Mouse (Mus musculus) spleen, adult 18-20 months (tissue): ENCODE results near the gene Efcc1.
"Not testable (repeated sequence)": the region's sequence is repeated elsewhere in the genome, so short reads cannot be mapped to it uniquely, and the experiment has no call there.

Source experiments
- DNase-seq, 2 experiments: peaks; one replicate each; pipeline ENCODE4 v3.0.0; 2022; ENCODE audit warnings: mixed read lengths in 2 of 2

The Efcc1 gene

GRCm38 (mm10) chr6:87744632-87745031, 14.0 kb downstream of the Efcc1 start:
- no peak for DNase-seq

- no peak for DNase-seq
These were observed 14.6 kb downstream of the Efcc1 start for GRCm38 (mm10) chr6:87745301-87745700.

- DNase-seq: no peak
These were observed 15.4 kb downstream of the Efcc1 start for GRCm38 (mm10) chr6:87746059-87746458.

GRCm38 (mm10) chr6:87746849-87747248, 16.2 kb downstream of the Efcc1 start:
- DNase-seq: no peak

DNA sequence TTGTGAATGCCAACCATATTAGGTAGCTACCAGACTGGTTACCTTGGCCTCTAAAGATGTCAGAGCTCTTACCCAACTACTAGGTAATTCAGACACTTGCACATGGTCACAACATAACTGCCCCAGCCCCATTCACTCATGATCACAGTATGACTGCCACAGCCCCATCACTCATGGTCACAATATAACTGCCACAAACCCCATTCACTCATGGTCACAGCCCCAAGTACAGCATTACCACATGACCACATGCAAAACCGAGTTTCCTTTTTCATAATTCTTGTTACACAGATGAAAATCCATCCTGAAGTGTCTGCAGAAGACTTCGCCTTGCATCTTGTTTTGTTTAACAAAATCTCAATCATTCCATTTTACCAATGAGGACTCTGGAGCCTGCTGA, 17.4 kb downstream of the Efcc1 start:
- DNase-seq: no peak

DNA sequence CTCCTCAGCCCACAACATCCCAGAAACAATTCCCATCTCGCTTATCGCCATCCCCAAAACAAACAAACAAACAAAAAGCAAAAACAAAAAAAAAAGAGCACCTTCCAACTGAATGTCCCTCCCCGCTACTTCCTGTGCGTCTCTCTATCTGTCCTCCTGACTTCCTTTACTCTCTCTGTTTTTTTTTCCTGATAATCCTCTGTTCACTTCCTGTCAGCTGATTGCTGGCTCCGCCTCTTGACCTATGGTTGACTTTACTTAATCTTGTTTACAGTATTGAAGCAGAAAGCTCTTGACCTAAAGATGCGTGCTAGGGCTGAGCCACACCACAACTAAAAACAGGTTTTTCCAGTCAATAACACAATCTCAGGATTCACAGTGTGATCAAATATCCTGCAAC, 17.9 kb downstream of the Efcc1 start:
- DNase-seq: no peak

- DNase-seq: no peak
These were observed 19.7 kb downstream of the Efcc1 start for GRCm38 (mm10) chr6:87750184-87750910.

- no peak for DNase-seq
These were observed 20.9 kb downstream of the Efcc1 start for GRCm38 (mm10) chr6:87751574-87751973.

DNA sequence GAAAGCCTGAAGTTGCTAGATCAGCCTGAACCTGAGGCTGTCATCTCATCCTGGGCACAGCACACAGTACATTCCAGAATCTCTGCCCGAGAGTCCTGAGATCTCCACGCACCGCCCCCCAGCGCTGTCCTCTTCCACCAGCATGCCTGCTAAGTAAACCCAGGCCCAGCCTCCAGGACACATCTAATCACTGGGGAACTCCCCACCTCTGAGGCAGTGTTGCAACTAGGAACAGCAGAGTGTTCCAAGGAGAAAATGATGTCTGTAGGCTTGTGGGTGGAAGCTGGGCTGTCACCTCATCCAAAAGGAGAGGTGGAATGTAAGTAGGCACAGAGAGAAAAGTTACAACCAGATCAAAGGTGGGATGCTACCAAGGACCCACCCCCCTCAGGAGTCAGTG, 24.5 kb downstream of the Efcc1 start:
- DNase-seq: no peak

GRCm38 (mm10) chr6:87756896-87757295, 26.2 kb downstream of the Efcc1 start:
- DNase-seq: no peak

DNA sequence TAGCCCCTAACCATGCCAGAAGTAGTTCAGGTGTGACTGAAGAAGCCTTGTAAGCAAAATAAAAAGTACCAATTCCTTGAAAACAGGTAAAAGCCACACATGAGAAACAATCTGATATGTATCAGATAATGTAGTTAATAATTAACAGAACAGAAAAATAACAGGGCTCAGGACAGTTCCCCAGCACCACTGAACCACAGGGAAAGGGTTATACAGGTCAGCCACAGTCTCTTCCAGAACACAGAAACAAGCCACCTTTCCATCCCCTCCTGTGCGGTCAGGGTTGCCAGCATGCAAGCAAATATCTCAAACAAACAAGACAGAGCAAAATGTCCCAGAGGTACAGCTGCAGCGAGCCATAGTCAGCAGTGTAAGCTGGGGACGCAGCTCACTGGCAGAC, 28.7 kb downstream of the Efcc1 start:
- DNase-seq: no peak

- DNase-seq: no peak
These were observed 29.2 kb downstream of the Efcc1 start for GRCm38 (mm10) chr6:87759850-87760249.

- no peak for DNase-seq
These were observed 31.5 kb downstream of the Efcc1 start for GRCm38 (mm10) chr6:87762161-87762560.

DNA sequence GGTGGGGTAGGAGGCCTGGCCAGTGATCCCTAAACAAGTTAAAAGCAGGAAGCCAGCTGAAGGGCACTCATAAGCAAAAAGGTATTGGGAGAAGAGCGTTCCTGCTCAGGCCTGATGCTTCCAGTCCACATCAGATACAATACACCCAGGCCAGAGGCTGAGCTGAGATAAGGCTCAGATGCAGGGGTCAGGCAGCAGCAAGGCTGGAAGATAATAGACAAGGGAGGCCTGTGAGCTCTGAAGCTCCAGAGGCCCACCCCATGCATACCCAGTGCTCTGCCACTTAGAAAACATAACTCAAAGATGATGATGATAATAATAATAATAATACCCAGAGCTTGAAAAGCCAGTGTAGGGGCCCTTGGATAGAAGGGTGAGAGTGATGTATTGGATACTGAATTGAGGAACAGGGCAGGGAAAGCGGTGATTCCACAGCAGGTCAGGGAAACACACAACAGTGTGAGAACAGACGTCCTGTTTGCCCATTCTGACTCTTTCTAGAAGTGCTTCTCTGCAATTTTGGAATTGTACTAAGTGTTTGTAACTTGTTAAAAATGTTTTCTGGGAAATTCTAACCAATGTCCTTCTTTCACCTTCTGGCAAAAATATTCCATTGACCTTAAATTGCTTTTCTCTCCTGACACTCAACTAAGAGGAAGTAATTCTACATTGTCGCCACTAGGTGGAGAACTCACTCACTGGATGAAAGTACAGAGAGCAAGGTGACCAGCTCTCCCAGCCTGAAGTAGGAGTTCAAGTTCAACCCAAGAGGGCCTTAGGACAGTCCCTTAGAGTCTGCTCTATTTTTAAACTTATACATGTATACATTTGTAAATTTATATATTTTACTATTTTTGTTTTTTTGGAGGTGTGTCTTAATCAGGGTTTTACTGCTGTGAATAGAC, 33.0 kb downstream of the Efcc1 start:
- no peak for DNase-seq

- DNase-seq: not testable (repeated sequence)
These were observed 33.6 kb downstream of the Efcc1 start for GRCm38 (mm10) chr6:87764296-87764695.

DNA sequence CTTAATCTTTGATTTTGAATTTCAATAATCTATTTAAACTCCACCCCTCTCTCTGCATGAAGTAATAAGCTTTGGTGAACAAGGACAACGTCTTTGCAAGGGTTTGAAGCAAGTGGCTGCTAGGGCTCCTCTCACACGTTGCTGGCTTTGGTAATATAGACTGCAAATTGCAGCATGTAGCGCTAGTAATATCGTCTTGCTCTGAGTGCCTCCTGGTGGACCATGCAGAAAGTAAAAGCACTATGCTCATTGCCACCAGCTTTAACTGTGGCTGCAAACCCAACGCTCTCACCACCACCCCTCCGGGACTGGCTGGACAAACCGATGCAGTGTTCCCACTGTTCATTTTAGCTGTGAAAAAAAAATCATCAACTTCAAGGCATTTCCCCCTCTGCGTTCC, 40.0 kb downstream of the Efcc1 start:
- DNase-seq: no peak

DNA sequence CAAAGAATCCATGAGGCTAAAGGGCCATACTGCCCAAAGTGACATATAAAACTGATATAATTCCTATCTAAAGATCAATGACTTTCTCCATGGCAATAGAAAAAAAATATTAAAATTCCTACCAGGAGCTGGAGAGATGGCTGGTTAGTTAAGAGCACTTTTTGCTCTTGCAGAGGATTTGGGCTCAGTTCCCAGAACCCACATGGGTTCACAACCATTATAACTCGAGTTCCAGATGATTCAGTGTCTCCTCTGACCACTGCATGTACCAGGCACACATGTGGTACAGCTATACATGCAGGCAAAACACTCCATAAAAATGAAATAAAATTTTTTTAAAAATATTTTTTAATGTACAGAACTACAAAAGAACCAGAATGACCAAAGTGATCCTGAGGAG, 43.8 kb downstream of the Efcc1 start:
- DNase-seq: no peak

GRCm38 (mm10) chr6:87774909-87775308, 44.2 kb downstream of the Efcc1 start:
- DNase-seq: no peak

DNA sequence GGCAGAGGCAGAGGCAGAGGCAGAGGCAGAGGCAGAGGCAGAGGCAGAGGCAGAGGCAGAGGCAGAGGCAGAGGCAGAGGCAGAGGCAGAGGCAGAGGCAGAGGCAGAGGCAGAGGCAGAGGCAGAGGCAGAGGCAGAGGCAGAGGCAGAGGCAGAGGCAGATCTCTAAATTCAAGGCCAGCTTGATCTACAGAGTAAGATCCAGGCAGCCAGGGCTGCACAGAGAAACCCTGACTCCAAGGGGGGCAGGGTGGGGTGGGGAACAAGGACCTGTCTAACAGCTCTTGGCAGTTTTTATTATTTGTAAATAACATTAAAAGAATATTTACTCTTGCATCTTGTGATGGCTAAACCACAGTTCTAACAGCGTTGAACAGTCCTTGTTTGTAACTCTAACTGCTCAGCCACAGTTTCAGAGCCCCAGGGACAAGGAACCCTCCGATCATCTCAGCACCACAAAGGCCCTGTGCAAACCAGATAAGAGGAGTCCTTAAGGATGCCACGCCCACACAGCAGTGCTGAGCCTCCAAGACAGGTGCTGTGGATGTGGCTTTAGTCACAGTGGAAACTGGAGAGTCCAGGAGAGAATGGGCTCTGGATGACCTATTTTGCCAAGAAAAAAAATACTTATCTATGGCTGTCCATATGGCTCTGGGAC, 45.0 kb downstream of the Efcc1 start:
- DNase-seq: no peak

DNA sequence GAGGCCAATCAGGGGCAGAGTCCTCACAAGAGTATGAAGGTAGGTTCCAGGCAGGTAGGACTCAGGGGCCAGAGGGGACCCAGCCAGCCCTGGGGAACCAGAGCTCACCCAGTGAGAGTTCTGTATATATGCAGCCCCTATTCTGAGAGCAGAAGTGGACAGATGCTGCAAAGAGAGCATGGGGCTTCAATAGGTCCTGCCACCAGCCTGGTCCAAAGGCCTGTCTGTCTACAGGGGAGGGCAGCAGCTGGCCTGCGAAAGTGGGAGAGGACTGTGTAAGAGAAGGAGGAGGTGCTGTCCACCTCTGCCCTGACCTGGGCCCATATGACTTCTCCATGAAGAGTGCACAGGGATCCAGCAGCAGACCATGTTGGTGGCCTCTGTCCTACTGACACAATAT, 46.0 kb downstream of the Efcc1 start:
- no peak for DNase-seq

GRCm38 (mm10) chr6:87777842-87778241, 47.2 kb downstream of the Efcc1 start, which contains the start of gene Gp9:
Gene Gp9 (plus strand): TSS chr6:87778072.
- DNase-seq: no peak

GRCm38 (mm10) chr6:87778294-87779173, 47.9 kb downstream of the Efcc1 start:
- no peak for DNase-seq
